Mouse (Mus musculus): Measurements from ENCODE around the gene Snd1.
A peak's percentile ranks its signal among the peaks of the same experiment; 100 is the strongest.

Gene Snd1

DNA sequence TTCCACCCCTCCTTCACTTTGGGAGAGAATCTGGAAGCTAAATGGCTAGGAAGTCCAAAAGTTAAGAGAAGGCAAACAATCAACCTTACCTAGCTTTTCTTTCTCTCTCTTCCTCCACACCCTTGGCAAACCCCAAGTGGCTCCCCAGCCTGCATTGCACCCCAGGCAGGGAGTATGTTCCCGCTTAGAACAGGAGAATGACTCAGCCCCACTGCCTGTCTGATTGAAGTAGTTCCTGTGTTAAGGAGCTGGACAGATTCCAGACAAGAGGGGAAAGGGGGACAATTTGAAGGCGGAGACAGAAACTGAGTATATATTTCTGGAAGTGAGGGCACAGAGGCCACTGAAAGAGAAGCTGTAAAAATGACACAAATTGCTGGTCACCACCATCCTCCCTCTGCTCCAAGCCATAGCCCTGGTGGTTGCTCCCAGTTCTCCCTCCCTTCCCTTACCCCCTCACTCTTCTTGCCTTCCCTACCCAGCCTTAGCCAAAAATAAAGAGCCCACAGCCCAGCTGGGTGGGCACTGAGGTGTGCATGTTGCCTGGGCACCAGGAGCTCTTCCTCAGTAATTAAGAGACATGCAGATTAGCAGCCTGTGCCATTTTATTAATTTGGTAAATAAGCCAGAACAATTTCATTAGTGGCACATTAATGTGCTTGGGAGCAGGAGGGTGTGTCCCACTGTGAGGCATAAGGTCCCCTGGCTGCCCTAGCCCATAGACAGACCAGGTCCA, 392.7 kb downstream of the Snd1 start:
- peak; percentile 25 for DNase-seq (ENCODE audit: low spot score)

DNA sequence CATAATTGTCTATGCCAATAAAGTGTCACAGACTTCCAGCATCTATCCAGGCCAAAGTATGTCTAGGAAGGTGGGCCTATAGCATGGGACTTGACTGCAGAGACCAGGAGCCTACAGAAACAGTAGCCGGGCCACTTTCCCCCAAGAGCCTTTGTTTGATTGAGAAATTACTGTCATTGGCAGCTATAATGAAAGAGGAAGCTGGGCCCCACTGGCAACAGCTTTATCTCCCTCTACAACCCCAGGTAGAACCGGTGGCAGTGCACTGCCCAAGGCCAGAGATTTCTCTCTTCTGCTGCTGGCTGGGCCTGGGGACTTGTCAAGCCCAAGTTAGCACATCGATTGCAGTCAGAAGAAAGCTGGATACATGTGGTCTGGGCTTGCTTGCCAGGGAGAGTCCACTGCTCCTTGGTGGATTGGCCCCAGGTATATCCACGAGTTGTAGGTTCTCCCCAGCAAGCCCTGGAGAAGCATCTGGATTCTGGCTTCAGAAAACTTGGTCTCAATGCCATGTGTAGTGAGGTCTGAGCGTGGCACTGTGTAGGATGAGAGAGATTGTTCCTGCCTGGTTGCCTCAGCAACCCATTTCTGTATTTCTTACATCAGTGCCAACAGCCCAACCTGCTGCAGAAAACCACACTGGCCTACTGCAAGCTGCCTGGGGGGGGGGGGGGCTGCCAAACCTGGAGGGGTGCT, 396.9 kb downstream of the Snd1 start:
- DNase-seq (ENCODE audit: low spot score): no peak

DNA sequence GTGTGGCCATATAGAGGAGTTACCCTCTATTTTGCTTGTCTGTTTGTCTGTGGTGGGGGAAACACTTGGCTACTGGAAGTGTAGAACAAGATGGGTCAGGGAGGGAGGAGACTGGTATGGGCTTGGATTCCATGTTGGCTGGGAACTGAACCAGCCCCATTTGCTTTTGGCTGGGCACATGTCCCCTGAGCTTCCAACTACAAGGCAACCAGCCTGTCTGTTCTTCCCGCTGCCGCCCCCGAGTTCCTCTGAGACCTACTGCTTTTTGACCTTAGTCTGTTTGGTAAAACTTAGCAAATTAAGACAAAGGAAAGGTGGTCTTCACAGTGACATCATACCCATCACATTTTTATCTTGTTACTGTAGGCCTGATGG, 397.5 kb downstream of the Snd1 start:
- no peak for DNase-seq (ENCODE audit: low spot score)

DNA sequence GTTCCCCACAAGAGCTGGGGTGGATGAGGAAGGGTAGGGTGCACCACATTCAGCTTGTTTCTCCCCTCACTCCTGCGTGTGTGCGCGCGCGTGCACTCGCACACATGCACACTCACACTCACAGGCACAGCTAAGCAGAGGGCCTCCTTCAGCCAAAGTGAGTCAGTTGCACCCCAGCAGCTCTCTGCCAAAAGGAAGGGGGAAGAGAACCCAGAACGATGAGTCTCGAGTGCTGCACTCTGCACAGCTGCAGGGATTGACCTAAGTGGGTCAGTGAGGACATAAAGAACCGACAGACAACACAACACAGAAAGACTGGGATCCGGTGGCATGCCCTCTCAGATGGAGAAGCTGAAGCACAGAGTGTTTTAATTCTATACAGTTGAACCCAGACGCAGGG, 399.1 kb downstream of the Snd1 start:
- DNase-seq (ENCODE audit: low spot score): no peak

- no peak for DNase-seq (ENCODE audit: low spot score)
Observed at GRCm38 (mm10) chr6:28874759-28875158, 399.8 kb downstream of the Snd1 start.

GRCm38 (mm10) chr6:28875333-28875732, 400.4 kb downstream of the Snd1 start:
- no peak for DNase-seq (ENCODE audit: low spot score)

- DNase-seq (ENCODE audit: low spot score): peak; percentile 32
Observed at GRCm38 (mm10) chr6:28876492-28876891, 401.6 kb downstream of the Snd1 start.

DNA sequence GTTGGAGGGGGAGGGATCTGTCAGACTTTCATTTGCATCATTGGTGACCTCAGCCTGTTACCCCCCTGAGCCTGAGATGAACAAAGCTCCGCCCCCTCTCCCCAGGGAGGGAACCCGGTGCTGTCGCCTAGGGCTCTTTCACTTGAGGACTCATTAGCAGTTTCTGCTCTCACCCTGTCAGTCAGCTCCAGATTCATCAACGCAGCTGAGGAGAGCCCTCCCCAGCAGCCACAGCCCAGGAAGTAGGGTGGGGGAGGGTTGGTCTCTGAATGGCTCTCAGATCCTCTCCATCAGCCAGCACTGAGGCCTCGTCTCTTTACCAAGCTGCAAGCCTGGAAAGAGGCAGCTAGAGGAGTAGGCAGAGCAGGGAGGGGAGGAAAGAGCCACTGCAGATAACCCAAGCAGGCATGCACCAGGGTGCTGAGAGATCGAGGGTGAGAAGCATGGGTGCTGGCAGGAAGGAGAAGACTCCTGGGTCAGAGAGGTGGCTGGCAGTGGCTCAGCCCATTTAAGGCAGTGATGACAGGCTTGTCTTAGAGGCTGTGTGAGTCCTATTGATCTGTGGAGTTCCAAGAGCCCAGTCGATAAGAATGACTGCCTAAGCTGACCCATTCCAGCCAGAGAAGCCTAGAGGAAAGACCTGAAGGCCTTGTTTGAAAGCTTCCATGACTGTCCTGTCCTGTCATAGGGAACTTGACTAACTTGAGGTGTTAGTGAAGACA, 403.2 kb downstream of the Snd1 start:
- no peak for DNase-seq (ENCODE audit: low spot score)

- no peak for DNase-seq (ENCODE audit: low spot score)
Observed at GRCm38 (mm10) chr6:28879315-28879714, 404.4 kb downstream of the Snd1 start.

GRCm38 (mm10) chr6:28880909-28881308, 406.0 kb downstream of the Snd1 start:
- no peak for DNase-seq (ENCODE audit: low spot score)

- no peak for DNase-seq (ENCODE audit: low spot score)
Observed at GRCm38 (mm10) chr6:28883518-28883917, 408.6 kb downstream of the Snd1 start.

DNA sequence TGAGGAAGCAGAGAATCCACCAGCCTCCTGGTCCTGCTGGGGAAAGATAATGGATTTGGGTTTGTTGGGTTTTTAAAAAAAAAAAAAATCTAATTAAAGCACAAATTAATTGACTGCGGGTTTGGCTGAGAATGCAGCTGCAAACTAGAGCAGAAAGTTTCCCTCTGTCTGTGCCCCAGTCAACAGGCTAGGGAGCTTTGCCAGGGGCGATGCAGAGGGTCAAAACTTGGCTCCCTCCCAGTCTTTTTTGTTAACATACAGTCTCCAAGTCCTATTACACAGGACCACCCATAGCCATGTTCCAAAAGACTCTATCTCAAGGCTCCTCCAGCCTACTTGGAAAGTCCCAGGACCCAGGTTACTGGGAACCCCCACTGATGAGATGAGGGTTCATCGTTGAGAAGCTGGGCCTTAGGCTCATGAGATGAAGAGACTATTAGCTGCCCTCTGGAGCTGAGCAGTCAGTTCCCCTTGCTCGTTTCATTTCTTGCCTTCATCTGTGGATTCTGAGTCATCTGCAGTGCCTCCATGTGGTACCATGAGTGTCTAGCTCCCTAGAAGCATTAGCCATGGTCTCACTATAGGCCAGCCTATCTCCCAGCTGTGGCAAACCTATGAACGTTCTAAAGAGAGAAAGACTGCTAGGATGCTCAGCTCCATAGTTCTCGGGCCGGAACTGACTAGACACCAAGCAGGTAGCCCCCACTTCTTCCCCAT, 411.9 kb downstream of the Snd1 start:
- peak; percentile 47 for DNase-seq (ENCODE audit: low spot score)

- DNase-seq (ENCODE audit: low spot score): no peak
Observed at GRCm38 (mm10) chr6:28890426-28890825, 415.5 kb downstream of the Snd1 start.

DNA sequence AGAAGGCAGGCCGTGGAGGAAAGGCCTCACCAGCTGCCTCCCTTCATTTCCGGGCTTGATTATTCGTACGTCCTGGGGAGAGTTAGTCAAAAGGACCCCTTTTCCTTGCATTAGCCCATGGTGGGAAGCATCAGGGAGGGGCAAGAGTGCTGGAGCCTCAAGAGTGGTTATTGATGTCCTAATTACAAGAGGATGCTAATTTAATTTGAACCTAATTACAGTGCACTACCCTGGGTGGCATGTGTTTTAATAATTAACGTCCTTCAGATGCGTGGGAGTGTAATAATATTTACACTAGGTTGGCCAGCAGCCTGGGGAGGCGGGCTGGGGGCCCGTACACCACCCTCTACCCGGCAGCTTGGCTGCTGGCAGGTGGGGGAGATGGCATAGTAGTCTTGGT, 416.5 kb downstream of the Snd1 start:
- DNase-seq (ENCODE audit: low spot score): no peak

DNA sequence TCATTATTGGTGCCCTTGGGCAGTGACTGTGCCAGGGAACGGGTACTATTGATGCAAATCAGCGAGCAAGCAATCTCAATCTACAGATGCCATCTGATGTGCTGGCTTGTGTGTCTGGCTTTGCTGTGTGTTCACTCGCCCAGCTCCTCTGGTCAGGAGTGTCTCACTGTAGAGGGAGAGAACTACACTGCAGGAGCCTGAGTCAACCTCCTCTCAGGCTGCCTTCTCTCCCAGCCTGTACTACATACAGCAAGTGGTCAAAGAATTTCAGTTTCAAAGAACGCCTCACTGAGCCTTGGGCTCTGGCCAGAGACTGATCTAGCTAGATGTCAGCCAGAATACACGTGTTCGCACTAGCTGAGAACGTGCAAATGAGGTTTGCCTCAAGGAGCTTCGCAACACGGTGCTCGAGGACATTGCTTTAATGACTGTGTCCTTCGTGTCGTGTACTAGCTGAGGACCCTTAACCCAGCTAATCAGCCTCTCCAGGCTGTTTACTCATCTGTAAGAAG, 420.1 kb downstream of the Snd1 start:
- no peak for DNase-seq (ENCODE audit: low spot score)

- no peak for DNase-seq (ENCODE audit: low spot score)
Observed at GRCm38 (mm10) chr6:28895726-28896125, 420.8 kb downstream of the Snd1 start.

- DNase-seq (ENCODE audit: low spot score): no peak
Observed at GRCm38 (mm10) chr6:28896762-28897320, 421.9 kb downstream of the Snd1 start.

DNA sequence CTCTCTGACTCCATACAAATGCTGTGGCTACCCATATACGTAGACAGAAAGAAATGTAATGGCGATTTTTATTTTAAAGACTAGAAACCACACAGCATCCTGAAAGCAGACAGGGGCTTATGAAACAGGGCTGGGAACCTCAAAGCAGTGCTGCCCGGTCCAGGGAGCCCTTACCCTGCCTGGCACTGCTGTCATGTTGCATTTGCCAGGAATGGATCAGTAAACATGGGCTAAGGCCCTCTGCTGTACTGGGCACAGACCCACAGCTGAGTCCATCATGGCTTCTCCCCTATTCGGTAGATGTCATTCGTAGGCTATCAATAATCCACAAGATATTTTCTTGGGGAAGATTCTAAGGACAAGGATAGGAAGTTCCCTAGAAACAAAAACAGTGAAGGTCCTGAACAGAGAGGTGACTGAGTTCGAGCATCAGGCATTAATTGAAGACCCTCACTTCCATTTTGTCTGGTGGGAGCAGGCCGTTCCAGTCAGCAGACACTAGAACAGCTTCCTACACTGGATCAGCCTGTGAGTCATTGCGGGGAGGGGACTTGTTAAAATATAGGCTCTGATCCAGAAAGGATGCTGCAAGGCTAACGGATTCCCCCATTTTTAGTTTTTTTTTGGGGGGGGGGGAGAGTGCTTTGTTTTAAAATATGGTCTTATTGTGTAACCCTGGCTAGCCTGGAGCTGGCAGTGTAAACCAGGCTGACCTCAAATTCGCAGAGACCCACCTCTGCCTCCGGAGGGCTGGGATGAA, 422.6 kb downstream of the Snd1 start:
- no peak for DNase-seq (ENCODE audit: low spot score)

GRCm38 (mm10) chr6:28898836-28899235, 423.9 kb downstream of the Snd1 start:
- DNase-seq (ENCODE audit: low spot score): no peak

GRCm38 (mm10) chr6:28902573-28902972, 427.6 kb downstream of the Snd1 start:
- DNase-seq (ENCODE audit: low spot score): no peak

DNA sequence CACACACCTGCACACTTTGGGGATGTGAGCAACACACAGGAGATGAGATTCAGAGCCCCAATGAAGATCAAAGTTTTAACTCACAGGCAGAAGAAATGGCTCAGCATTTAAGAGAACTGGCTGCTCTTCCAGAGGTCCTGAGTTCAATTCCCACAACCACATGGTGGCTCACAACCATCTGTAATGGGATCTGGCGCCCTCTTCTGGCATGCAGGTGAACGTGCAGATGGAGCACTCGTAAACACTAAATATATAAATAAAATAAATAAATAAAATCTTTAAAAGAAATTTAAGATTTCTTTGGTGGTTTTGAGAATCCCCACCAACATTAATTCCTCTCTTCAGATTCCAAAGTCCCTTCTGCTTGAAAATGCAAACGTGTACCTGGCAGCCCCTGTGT, 429.5 kb downstream of the Snd1 start:
- DNase-seq (ENCODE audit: low spot score): no peak

All from MN1 (cell line).